Mouse (Mus musculus) spleen, adult 2 months (tissue): ENCODE measurements around the gene Lman2l. TPM values are rescaled to one million over a fixed set of nuclear protein-coding genes. Genes with fewer than 3 reads are reported as not detected.

ENCODE experiments used
- DNase-seq, 2 experiments: peaks; one replicate each; pipeline versions ENCODE4 v3.0.0 to v3.0.0-alpha.2; 2012 to 2021; ENCODE audit warnings: low spot score in 2 of 2, low read depth in 1 of 2
- H3K27ac ChIP-seq: fragments of 200-500 bp; 2 replicates; pipeline ENCODE4 v1.5.1; 2012; ENCODE audit warnings: low read length, inconsistent platforms; ENCODE audit not compliant: insufficient read depth
- H3K27me3 ChIP-seq: fragments of 200-500 bp; 2 replicates; pipeline ENCODE4 v1.6.1; 2012; ENCODE audit warnings: mild to moderate bottlenecking, moderate library complexity, low read length, inconsistent platforms; ENCODE audit not compliant: control insufficient read depth, insufficient read depth
- H3K36me3 ChIP-seq: fragments of 200-500 bp; 2 replicates; pipeline ENCODE4 v1.6.1; 2012; ENCODE audit warnings: mild to moderate bottlenecking, low read length, inconsistent platforms; ENCODE audit not compliant: control insufficient read depth, insufficient read depth
- H3K4me1 ChIP-seq: fragments of 200-500 bp; 2 replicates; pipeline ENCODE4 v1.6.1; 2011; ENCODE audit warnings: inconsistent platforms; ENCODE audit not compliant: control insufficient read depth, insufficient read depth, insufficient read length
- H3K4me3 ChIP-seq: fragments of 200-500 bp; 2 replicates; pipeline ENCODE4 v1.5.1; 2011; ENCODE audit warnings: mild to moderate bottlenecking, inconsistent platforms; ENCODE audit not compliant: insufficient read depth, insufficient read length; ENCODE audit errors: extremely low read depth
- CTCF ChIP-seq: fragments of 200-500 bp; IDR thresholded peaks from 2 replicates; pipeline ENCODE4 v1.5.1; 2011; ENCODE audit warnings: mild to moderate bottlenecking, inconsistent platforms; ENCODE audit not compliant: insufficient read depth, insufficient read length, insufficient replicate concordance; ENCODE audit errors: extremely low read depth
- POLR2A ChIP-seq: fragments of 200-500 bp; IDR thresholded peaks from 2 replicates; pipeline ENCODE4 v1.6.1; 2011; ENCODE audit warnings: low read depth, low read length, inconsistent platforms
- WGBS: fragments of 180-500 bp; shearing (Covaris S2); methylation state at CpG from one replicate; pipeline ENCODE4 v1.1.7; 2018; 5-methylcytosine and 5-hydroxymethylcytosine counted together
- polyA plus RNA-seq: library from polyadenylated mRNA; depleted of rRNA; stranded (reverse); fragments of >200 nt; gene quantifications from 2 replicates; pipeline ENCODE4 v1.2.3, GENCODE M21; 2012

Gene Lman2l
- polyA plus RNA-seq, 1 experiment: 11.6 TPM

- peaks cover 33% of the 10 kb centered on the region for H3K4me1 ChIP-seq
- WGBS: under 1% methylated on average over 79 of the region's 98 CpGs
- H3K4me3 ChIP-seq: peak within 1 kb of the TSS; percentile 89
- no peaks in the 10 kb centered on the region for H3K27me3 ChIP-seq
- peak; percentile 28; the same call in 1 of the 2 replicates for TF ChIP-seq CTCF
- peak; percentile 57 for TF ChIP-seq POLR2A
- DNase-seq: peak; percentile 66 to 83
- peak within 1 kb of the TSS; percentile 97 for H3K27ac ChIP-seq
- no peaks in the 10 kb centered on the region for H3K36me3 ChIP-seq
These were observed 26.4 kb upstream of the Lman2l start, which contains the start of gene Cnnm4 for GRCm38 (mm10) chr1:36471181-36472105. Gene Cnnm4 (plus strand): TSS chr1:36471620.

DNA sequence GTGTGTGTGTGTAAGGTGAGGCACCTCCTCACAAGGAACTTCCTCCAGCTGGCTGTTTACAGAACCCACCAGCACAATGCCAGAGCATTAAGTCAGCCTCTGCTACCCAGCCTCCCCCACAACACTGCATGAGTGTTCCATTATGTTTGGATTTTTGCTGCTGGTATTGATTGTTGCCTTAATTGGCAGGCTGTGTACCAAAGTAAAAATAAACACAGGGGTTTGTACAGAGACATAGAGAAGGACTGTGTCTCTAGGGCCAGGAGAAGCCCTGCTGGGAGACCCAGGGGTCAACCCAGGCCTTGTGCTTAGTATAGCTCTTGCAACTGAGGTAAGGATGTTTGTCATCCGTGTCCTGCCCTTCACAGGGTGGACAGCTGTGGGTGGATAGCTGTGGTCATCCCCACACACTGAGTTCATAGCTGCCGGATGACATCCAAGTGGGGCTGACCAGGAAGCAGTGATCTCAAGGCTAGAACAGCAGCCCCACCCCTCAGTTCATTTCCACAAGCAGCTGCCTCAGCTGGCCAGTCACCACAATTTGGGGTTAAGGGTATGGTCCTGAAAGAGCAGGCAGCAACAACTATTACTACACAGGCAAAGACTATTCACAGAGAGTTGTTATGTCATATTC is 24.9 kb upstream of the Lman2l start:
- no peak for TF ChIP-seq POLR2A
- no peak for TF ChIP-seq CTCF
- no peaks in the 10 kb centered on the region for H3K27me3 ChIP-seq
- WGBS: 92% methylated on average over 2 of the region's 2 CpGs
- H3K27ac ChIP-seq: no peak overlapping the region
- H3K36me3 ChIP-seq: no peaks in the 10 kb centered on the region
- no peak for DNase-seq
- H3K4me3 ChIP-seq: no peak overlapping the region
- peaks cover 25% of the 10 kb centered on the region for H3K4me1 ChIP-seq

- no peak for DNase-seq
- Histone ChIP-seq H3K27me3 (no peaks in the 10 kb centered on the region), H3K4me1 (peaks cover 9% of the 10 kb centered on the region), H3K4me3 (no peak overlapping the region), H3K27ac (no peak overlapping the region), H3K36me3 (no peaks in the 10 kb centered on the region)
- no peak for TF ChIP-seq POLR2A
- 78% methylated on average over 5 of the region's 5 CpGs for WGBS
These were observed 22.4 kb upstream of the Lman2l start for GRCm38 (mm10) chr1:36467446-36467845.

DNA sequence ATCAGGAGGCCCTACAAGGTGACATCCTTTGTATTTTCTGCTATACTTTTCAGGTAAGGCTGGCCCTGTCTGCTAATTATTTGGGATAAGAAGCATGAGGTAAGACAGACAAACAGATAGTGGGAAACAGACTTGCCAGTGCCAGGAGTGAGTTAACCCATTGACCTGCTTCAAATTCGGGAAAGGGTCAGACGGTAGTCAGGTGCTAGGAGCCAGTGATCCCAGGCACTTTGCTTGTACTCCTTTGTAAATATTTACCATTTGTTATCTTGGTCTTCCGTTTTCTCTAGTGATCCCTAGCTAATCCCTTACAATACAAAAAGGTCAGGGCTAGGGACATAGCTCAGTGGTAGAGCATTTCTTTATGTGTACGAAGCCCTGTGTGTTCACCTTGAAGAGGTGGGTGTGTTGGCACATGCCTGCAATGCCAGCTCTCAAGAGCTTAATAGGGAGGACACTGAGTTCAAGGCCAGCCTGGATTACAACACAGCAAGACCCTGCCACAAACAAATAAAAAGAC is 20.6 kb upstream of the Lman2l start:
- Histone ChIP-seq H3K27me3 (no peaks in the 10 kb centered on the region), H3K4me3 (no peak overlapping the region), H3K27ac (no peak overlapping the region), H3K4me1 (peaks cover 8% of the 10 kb centered on the region; the same call in 1 of the 2 replicates), H3K36me3 (no peaks in the 10 kb centered on the region)
- WGBS: 90% methylated on average over 4 of the region's 4 CpGs
- TF ChIP-seq CTCF: no peak
- DNase-seq: no peak

DNA sequence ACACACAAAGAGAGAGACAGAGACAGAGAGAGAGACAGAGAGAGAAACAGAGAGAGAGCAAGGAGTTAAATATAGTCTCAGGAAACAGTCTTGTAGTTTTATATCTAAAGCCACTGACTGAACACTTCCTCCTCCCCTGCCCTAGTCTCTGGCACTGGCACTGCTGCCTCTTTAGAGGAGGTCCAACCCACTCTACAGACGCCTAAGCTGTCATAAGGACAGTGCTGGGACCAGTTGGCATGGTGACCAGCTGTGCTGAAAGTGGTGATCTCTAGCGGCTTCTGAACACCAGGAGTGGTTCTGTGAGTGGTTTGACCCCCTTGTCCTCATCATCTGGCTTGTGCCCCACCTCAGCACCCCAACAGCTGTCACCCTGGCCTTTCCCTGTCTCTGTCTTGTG is 16.8 kb upstream of the Lman2l start:
- DNase-seq: peak in 1 of 2 experiments; percentile 14
- Histone ChIP-seq H3K4me1 (peaks cover 8% of the 10 kb centered on the region; the same call in 1 of the 2 replicates), H3K27ac (peak overlapping the region; percentile 63), H3K27me3 (no peaks in the 10 kb centered on the region), H3K4me3 (peak overlapping the region; percentile 49), H3K36me3 (no peaks in the 10 kb centered on the region)
- TF ChIP-seq CTCF: no peak
- TF ChIP-seq POLR2A: no peak; the same call in 1 of the 2 replicates
- WGBS: 4% methylated on average over 2 of the region's 2 CpGs

DNA sequence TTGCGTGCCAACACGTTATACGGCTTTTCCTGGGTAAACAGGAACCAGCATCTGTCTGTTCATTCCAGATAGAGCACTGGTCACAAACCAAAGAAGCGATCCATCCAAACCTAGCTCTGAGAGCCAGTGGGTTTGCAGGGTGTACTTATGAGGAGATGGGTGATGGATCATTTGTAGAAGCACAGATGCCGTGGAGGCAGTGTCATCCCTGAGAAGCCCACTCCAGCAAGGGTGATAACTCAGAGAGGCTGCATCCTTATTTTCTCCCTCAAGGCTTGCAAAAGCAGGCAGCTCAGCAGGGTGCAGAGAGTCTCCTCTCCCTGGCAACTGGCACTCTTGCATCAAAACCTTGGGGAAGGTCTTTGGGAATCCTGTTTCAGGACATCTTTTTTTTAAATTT is 13.1 kb upstream of the Lman2l start:
- H3K4me1 ChIP-seq: peaks cover 8% of the 10 kb centered on the region; the same call in 1 of the 2 replicates
- H3K36me3 ChIP-seq: no peaks in the 10 kb centered on the region
- H3K27me3 ChIP-seq: no peaks in the 10 kb centered on the region
- DNase-seq: no peak
- H3K27ac ChIP-seq: no peak overlapping the region
- no peak overlapping the region for H3K4me3 ChIP-seq
- 73% methylated on average over 5 of the region's 5 CpGs for WGBS
- TF ChIP-seq POLR2A (no peak), CTCF (no peak)
